Mouse (Mus musculus): ENCODE data around the gene Epha2. TPM values are rescaled to one million over a fixed set of nuclear protein-coding genes. Genes with fewer than 3 reads are reported as not detected.

Epha2 gene
- polyA plus RNA-seq, 1 experiment from 2014 or later, result 2.6 TPM

DNA sequence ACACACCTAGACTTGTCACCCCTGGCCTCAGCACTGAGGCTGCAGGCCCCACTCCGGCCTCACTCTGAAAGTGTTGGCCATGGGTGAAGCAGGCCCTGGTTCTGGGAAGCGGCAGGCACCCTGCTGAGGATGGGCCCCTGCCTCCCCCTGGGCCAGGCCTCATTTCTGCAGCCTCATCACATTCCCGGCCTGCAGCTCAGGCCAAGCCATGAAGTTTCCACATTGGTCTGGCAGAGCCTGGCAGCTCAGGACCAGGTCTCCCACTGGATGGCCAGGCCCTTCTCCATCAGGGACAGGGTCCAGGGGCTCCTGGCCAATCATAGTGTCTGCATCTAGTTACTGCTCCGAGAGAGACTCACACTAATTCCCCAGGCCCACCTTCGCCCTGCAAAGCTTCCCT, 33.7 kb downstream of the Epha2 start:
- peaks cover 68% of the 10 kb centered on the region for H3K4me1 ChIP-seq
- WGBS, result 71% methylated on average over 5 of the region's 5 CpGs
- H3K27me3 ChIP-seq, result peaks cover 2% of the 10 kb centered on the region; the same call in 1 of the 2 replicates
- no peaks in the 10 kb centered on the region for H3K9me3 ChIP-seq
- no peak for ATAC-seq (ENCODE audit: insufficient number of reproducible peaks, insufficient read depth, low FRiP score, low TSS enrichment, low read depth)
- no peaks in the 10 kb centered on the region for H3K36me3 ChIP-seq
- H3K27ac ChIP-seq, result peak overlapping the region; percentile 22; the same call in 1 of the 2 replicates
- H3K4me2 ChIP-seq, result no peak overlapping the region
- no peak overlapping the region for H3K9ac ChIP-seq
- no peak overlapping the region for H3K4me3 ChIP-seq

DNA sequence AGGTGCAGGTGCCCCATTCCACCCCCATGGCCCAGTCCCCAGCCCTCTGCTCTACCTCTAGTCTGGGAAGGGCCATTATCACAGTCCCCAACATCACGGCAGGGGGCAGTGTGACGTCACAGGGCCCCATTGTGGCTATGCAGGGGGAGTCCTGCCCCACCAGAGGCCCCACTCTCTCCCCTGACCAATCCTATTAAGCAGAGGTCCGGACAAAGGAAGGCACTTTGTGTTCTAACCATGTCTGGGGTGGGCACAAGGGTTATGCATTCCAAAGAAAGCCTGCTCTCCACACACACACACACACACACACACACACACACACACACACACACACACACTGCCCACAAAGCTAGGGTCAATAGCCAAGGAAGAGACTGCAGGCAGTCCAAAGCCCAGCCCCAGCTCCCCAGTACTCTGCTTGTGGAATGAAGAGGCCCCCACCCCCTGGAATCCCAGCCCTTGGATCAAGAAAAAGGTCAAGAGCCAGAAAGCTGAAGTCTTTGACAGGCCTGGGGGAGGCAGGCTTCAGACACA, 34.3 kb downstream of the Epha2 start:
- Histone ChIP-seq H3K27me3 (peaks cover 2% of the 10 kb centered on the region; the same call in 1 of the 2 replicates), H3K9me3 (no peaks in the 10 kb centered on the region), H3K27ac (peak overlapping the region; percentile 62), H3K4me1 (peaks cover 61% of the 10 kb centered on the region), H3K36me3 (no peaks in the 10 kb centered on the region), H3K4me3 (no peak overlapping the region), H3K9ac (no peak overlapping the region), H3K4me2 (no peak overlapping the region)
- 10% methylated on average over 3 of the region's 3 CpGs for WGBS
- no peak for ATAC-seq (ENCODE audit: insufficient number of reproducible peaks, insufficient read depth, low FRiP score, low TSS enrichment, low read depth)

DNA sequence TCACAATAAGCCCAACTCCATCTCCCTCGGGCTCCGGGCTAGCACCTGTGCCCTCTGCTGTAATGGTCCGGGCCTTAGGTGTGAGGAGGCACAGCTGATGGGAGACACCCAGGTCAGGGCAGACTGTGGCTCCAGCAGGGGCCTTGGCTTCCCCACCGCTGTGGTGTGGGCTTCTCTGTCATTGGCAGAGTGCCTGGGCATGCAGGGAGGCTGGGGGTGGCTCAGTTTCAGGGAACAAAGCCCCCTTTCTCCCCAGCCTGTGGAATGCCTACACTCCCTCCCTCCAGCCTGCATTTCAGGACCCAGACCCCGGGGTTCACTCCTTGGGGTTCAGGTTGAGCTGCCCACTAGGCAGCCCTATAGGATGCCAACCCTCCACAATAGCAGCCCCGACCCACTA, 35.2 kb downstream of the Epha2 start:
- Histone ChIP-seq H3K4me1 (peaks cover 60% of the 10 kb centered on the region), H3K4me3 (no peak overlapping the region), H3K36me3 (no peaks in the 10 kb centered on the region), H3K27ac (peak overlapping the region; percentile 62), H3K9me3 (no peaks in the 10 kb centered on the region), H3K4me2 (no peak overlapping the region), H3K27me3 (peaks cover 2% of the 10 kb centered on the region; the same call in 1 of the 2 replicates), H3K9ac (no peak overlapping the region)
- WGBS, result 60% methylated on average over 6 of the region's 6 CpGs
- ATAC-seq (ENCODE audit: insufficient number of reproducible peaks, insufficient read depth, low FRiP score, low TSS enrichment, low read depth), result no peak

DNA sequence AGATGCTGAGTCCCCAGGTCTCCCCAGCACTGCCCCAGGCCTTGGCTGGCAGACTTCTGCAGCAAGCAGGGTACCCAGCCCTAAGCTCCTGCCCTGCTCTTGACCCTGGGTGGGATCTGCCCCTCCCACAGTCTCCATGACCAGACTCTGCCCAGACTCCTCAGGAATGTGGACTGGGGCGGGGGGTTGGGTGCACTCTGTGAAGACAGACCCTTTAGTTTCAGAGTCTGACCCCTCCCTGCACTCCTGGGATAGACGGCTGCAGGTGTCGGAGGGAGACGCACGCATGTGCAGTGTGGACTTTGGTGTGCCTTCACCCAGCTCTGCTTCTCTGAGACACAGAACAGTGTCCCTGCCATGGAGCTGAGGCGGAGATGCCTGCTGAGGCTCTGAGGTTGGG, 36.9 kb downstream of the Epha2 start:
- Histone ChIP-seq H3K4me1 (peaks cover 52% of the 10 kb centered on the region), H3K27ac (peak overlapping the region; percentile 76)
- WGBS, result 19% methylated on average over 6 of the region's 6 CpGs

DNA sequence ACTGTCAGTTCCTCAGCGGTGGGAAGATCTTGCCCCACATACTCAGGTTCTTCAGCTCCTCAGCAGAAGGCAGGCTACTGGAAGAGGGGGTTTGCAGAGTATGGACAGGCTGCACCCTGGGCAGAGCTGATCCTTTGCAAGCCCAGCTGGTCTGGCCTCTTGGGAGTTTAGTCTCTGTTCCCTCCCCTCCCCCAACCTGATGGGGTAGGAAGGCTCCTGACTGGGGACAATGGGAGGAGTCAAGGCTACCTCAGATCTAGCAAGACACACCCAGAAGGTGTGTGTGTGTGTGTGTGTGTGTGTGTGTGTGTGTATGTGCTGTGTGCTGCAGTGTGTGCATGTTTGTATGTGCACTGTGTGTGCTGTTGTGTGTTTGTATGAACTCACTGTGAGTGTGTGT, 37.8 kb downstream of the Epha2 start:
- WGBS, result 30% methylated on average over 1 of the region's 1 CpGs
- H3K4me1 ChIP-seq, result peaks cover 47% of the 10 kb centered on the region
- H3K4me2 ChIP-seq, result no peak overlapping the region
- no peaks in the 10 kb centered on the region for H3K9me3 ChIP-seq
- no peaks in the 10 kb centered on the region for H3K36me3 ChIP-seq
- H3K27me3 ChIP-seq, result peaks cover 2% of the 10 kb centered on the region; the same call in 1 of the 2 replicates
- ATAC-seq (ENCODE audit: insufficient number of reproducible peaks, insufficient read depth, low FRiP score, low TSS enrichment, low read depth), result no peak
- H3K4me3 ChIP-seq, result no peak overlapping the region
- peak overlapping the region; percentile 76 for H3K27ac ChIP-seq
- peak overlapping the region; percentile 52 for H3K9ac ChIP-seq

More for the DNA sequence above, 36.9 kb downstream of the Epha2 start:
- Histone ChIP-seq H3K4me2 (peak overlapping the region; percentile 12; the same call in 1 of the 2 replicates), H3K9me3 (no peaks in the 10 kb centered on the region), H3K27me3 (peaks cover 2% of the 10 kb centered on the region; the same call in 1 of the 2 replicates), H3K36me3 (no peaks in the 10 kb centered on the region), H3K9ac (peak overlapping the region; percentile 52), H3K4me3 (no peak overlapping the region)
- peak; percentile 56; the same call in 1 of the 2 replicates for ATAC-seq (ENCODE audit: insufficient number of reproducible peaks, insufficient read depth, low FRiP score, low TSS enrichment, low read depth)

DNA sequence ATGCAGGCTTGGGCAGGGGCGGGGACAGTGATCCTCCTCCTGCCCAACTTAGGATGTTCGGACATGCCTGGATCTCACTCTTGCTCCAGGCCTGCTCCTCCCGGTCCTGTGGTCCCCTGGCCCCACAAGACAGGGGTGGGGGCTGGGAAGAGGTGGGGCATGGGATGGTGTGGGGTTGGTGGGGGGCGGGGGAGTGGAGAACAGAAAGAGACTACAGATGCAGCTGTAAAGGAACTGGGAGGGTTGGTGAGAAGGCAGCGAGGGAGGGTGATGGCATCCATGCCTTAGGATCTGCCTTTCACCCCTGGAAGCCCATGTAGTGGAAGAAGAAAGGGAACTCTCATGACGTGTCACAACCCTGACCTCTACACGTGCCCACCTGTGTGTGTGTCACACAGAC, 40.4 kb downstream of the Epha2 start:
- Histone ChIP-seq H3K36me3 (no peaks in the 10 kb centered on the region), H3K9ac (peak overlapping the region; percentile 44; the same call in 1 of the 2 replicates)
- WGBS, result 55% methylated on average over 7 of the region's 7 CpGs

DNA sequence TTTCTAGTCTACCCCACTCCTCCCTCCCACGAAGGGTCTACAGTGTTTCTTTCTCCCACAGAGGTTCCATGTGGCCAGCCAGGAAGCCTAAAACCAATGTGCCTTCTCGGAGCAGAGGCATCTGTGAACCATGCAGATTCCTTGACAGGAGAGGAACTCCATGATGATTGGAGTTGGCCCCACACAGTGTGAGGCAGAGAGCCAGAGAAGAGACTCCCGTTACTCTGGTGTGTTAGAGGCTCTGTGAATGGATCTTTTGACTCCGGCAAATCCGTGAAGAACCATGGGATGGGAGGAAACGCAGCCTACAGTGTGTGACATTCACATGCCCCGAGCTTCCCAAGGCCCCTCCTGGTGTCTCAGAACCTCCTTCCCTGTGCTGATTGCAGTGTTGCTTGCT, 42.5 kb downstream of the Epha2 start:
- Histone ChIP-seq H3K36me3 (no peaks in the 10 kb centered on the region), H3K27ac (0 out of 2 replicates have a peak overlapping the region, but pooled peaks have one; percentile 40), H3K4me3 (no peak overlapping the region), H3K27me3 (peaks cover under 1% of the 10 kb centered on the region; the same call in 1 of the 2 replicates), H3K4me1 (peaks cover 18% of the 10 kb centered on the region), H3K9me3 (no peaks in the 10 kb centered on the region), H3K9ac (no peak overlapping the region), H3K4me2 (no peak overlapping the region)
- ATAC-seq (ENCODE audit: insufficient number of reproducible peaks, insufficient read depth, low FRiP score, low TSS enrichment, low read depth), result no peak
- WGBS, result 42% methylated on average over 7 of the region's 7 CpGs

More for the DNA sequence above, 40.4 kb downstream of the Epha2 start:
- Histone ChIP-seq H3K4me1 (peaks cover 26% of the 10 kb centered on the region), H3K9me3 (no peaks in the 10 kb centered on the region), H3K27me3 (peaks cover 2% of the 10 kb centered on the region; the same call in 1 of the 2 replicates), H3K4me3 (no peak overlapping the region), H3K4me2 (no peak overlapping the region), H3K27ac (no peak overlapping the region)
- no peak for ATAC-seq (ENCODE audit: insufficient number of reproducible peaks, insufficient read depth, low FRiP score, low TSS enrichment, low read depth)

DNA sequence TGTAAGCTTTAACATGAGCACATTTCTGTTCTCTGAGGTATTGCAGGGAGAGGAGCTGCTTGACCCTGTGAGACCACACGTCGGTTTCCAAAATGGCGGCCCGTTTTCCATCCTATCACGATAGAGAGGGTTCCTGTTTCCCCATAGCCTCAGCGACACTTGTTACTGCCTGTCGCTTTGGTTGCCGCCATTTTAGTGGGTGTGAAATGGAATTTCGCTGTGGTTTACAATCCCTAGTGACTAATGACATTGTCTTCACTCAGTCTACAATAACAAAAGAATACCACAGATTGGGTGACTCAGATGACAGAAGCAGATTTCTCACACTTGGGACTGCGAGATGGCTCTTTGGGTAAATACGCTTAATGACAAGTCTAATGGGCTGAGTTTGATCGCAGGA, 44.2 kb downstream of the Epha2 start:
- WGBS, result 91% methylated on average over 12 of the region's 12 CpGs
- Histone ChIP-seq H3K9ac (no peak overlapping the region), H3K36me3 (no peaks in the 10 kb centered on the region), H3K4me3 (no peak overlapping the region), H3K27ac (no peak overlapping the region), H3K9me3 (no peaks in the 10 kb centered on the region), H3K4me2 (no peak overlapping the region), H3K4me1 (peaks cover 12% of the 10 kb centered on the region), H3K27me3 (no peaks in the 10 kb centered on the region; the same call in 1 of the 2 replicates)
- no peak for ATAC-seq (ENCODE audit: insufficient number of reproducible peaks, insufficient read depth, low FRiP score, low TSS enrichment, low read depth)

DNA sequence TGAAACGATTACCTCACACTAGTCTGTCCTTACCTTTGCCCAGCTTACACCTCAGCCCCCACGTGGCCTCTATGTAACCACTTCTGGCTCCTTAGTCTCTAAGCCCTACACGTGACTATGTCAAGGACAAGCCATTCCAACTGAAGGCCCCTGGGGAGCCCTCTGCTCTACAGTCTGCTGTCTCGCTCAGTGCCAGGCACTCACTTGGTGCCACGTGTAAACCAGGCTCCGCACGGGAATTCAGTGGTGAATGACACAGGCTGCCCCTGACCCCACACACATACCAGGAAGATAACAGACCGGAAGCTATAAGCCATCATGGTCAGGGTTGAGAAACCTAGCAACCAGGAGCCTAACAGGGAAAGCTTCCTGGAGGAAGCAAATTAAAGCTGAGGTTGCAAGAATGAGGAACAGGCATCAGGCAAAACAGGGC, 46.3 kb downstream of the Epha2 start:
- Histone ChIP-seq H3K9me3 (no peaks in the 10 kb centered on the region), H3K9ac (no peak overlapping the region), H3K4me1 (peaks cover 16% of the 10 kb centered on the region), H3K36me3 (no peaks in the 10 kb centered on the region), H3K27me3 (no peaks in the 10 kb centered on the region; the same call in 1 of the 2 replicates), H3K27ac (no peak overlapping the region), H3K4me2 (no peak overlapping the region), H3K4me3 (no peak overlapping the region)
- whole genome bisulfite sequencing, result 69% methylated on average over 8 of the region's 8 CpGs
- no peak for ATAC-seq (ENCODE audit: insufficient number of reproducible peaks, insufficient read depth, low FRiP score, low TSS enrichment, low read depth)

DNA sequence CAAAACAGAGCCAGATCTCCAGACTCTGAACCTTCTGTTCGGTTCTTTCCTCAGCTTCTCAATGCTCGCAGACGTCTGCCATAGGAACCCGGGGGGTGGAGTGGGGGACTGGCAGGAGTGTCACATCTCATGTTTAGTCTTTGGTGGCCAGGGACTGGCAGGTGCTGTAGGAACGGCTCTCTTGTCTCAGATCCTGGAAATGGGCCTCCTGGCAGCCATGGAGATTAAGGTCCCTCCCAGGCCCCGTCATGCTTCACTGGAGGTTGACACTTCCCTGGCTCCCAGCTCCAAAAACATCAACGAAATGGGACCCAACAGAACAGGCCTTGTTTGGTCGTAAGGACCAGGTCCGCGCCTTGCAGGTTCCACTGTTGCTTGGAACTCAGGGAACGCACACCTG, 47.6 kb downstream of the Epha2 start:
- Histone ChIP-seq H3K27ac (no peak overlapping the region; the same call in 1 of the 2 replicates), H3K4me1 (peaks cover 16% of the 10 kb centered on the region), H3K36me3 (no peaks in the 10 kb centered on the region), H3K4me2 (no peak overlapping the region), H3K4me3 (no peak overlapping the region), H3K27me3 (no peaks in the 10 kb centered on the region; the same call in 1 of the 2 replicates), H3K9ac (no peak overlapping the region), H3K9me3 (no peaks in the 10 kb centered on the region)
- WGBS, result 58% methylated on average over 11 of the region's 11 CpGs
- ATAC-seq (ENCODE audit: insufficient number of reproducible peaks, insufficient read depth, low FRiP score, low TSS enrichment, low read depth), result no peak

DNA sequence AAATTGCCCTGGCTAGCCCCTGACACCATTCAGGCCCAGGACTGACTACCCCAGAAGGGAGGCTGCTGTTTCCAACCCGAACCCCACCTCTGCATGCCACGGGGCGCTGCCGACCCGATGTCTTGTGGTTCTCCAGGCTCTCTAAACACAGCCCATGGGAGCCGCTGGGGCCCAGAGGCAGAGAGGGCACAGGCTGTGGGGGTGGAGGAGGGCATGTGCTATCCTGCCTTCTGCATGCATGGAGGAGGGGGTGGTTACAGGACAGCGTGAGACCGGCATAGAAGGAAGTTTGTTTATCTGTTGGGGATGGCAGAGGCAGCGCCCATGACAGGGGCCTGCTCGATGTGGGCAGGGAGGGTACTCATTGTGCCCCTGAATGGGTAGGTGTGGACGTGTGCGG, 49.0 kb downstream of the Epha2 start:
- Histone ChIP-seq H3K27me3 (no peaks in the 10 kb centered on the region; the same call in 1 of the 2 replicates), H3K9ac (no peak overlapping the region), H3K4me1 (peaks cover 22% of the 10 kb centered on the region), H3K36me3 (no peaks in the 10 kb centered on the region), H3K4me2 (no peak overlapping the region), H3K9me3 (no peaks in the 10 kb centered on the region), H3K27ac (no peak overlapping the region), H3K4me3 (no peak overlapping the region)
- WGBS, result 77% methylated on average over 12 of the region's 12 CpGs
- ATAC-seq (ENCODE audit: insufficient number of reproducible peaks, insufficient read depth, low FRiP score, low TSS enrichment, low read depth), result no peak

DNA sequence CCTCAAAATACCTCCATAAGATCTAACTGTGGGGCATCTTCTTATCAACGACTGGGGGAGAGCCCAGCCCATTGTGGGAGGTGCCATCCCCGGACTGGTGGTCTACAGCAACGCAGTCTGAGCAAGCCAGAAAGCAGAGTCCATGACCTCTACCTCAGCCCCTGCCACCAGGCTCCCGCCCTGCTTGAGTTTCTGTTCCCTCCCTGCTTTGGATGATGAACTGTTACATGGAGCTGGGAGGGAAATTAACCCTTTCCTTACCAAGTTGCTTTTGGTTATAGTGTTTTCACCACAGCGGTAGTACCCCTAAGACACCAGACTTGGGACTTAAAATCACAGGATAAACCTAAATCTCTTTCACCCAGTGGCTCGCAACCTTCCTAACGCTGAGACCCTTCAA, 50.9 kb downstream of the Epha2 start:
- no peaks in the 10 kb centered on the region for H3K9me3 ChIP-seq
- no peak for ATAC-seq (ENCODE audit: insufficient number of reproducible peaks, insufficient read depth, low FRiP score, low TSS enrichment, low read depth)
- H3K27ac ChIP-seq, result no peak overlapping the region
- H3K4me1 ChIP-seq, result peaks cover 22% of the 10 kb centered on the region
- WGBS, result 59% methylated on average over 7 of the region's 7 CpGs
- H3K36me3 ChIP-seq, result no peaks in the 10 kb centered on the region
- H3K9ac ChIP-seq, result no peak overlapping the region
- H3K4me2 ChIP-seq, result no peak overlapping the region
- no peaks in the 10 kb centered on the region; the same call in 1 of the 2 replicates for H3K27me3 ChIP-seq
- no peak overlapping the region for H3K4me3 ChIP-seq
